Mouse (Mus musculus): ENCODE results near the gene Plekha1. TPM values are rescaled to one million over a fixed set of nuclear protein-coding genes. Genes with fewer than 3 reads are reported as not detected.

Plekha1 gene
- 54.6 and 55.5 TPM in 2 replicates for polyA plus RNA-seq (2015; fragmentation: Nextera tagmentation; extraction: Ambion mirVana)

DNA sequence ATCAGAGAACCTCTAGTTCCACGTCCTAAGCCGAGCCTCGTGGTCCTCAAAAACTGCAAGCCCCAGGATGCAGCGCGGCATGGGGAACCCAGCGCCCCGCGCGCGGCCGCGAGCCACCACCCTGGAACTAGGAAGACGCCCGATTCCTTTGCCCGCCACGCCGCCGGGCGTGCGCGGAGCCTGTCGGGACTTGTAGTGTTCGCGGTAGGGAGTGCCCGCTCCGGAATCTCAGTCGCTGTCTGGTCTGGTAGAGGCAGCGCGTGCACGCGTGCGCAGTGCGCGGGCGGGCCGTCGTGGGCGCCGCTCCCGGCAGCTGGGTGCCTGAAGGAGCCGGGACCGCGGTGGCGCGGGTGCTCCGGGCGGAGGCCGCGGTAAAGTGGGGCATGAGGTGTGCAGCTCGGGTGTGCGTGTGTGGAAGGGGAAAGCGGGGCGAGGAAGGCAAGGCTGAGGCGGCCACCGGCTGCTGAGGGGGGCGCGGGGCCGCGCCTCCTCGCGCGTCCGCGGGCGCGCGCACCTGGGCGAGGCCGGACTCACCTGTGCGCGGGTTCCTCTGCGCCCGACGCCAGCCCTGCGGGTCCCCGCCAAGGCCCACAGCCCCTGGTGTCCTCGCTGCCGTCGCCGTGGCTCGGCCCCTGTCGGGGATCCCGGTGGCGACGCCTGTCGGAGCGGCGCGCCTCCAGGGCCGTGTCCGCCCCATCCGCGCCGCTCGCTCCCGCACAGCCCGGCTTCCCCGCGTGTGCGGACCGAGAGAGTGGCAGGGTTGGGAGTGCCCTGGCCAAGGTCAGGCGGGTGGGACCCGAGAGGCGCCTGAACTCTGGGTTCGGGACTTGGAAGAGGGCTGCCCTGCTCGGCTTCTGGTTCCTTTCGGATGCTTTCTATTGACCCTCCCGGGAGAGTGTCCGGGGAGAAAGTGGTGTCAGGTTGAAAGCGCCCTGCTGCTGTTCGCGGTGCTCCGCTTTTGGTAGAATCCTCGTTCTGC is at the start of gene Plekha1:
TSS of gene Plekha1 (plus strand) at position 144 of the 979 bp plus-strand sequence.
- no peaks in the 10 kb centered on the region for H3K9me3 ChIP-seq
- ATAC-seq, result peak; percentile 99
- peaks cover 23% of the 10 kb centered on the region for H3K4me1 ChIP-seq (replicated peaks)
- no peaks in the 10 kb centered on the region for H3K36me3 ChIP-seq
- peak within 1 kb of the TSS; percentile 78 for H3K4me3 ChIP-seq (replicated peaks)
- H3K27ac ChIP-seq, result peak within 1 kb of the TSS; percentile 82
- peak within 1 kb of the TSS; percentile 84 for H3K9ac ChIP-seq (replicated peaks)
- H3K4me2 ChIP-seq (replicated peaks), result peak within 1 kb of the TSS; percentile 75
- WGBS, result under 1% methylated on average over 95 of the region's 114 CpGs
- H3K27me3 ChIP-seq, result peaks cover 13% of the 10 kb centered on the region

GRCm38 (mm10) chr7:130816243-130816642 is 49.3 kb upstream of the Plekha1 start:
- no peaks in the 10 kb centered on the region for H3K27me3 ChIP-seq
- H3K27ac ChIP-seq, result no peak overlapping the region
- H3K9ac ChIP-seq (replicated peaks), result no peak overlapping the region
- no peak for ATAC-seq
- no peaks in the 10 kb centered on the region for H3K4me1 ChIP-seq (replicated peaks)
- 85% methylated on average over 7 of the region's 7 CpGs for WGBS
- H3K36me3 ChIP-seq, result no peaks in the 10 kb centered on the region
- no peak overlapping the region for H3K4me2 ChIP-seq (replicated peaks)
- no peaks in the 10 kb centered on the region for H3K9me3 ChIP-seq
- no peak overlapping the region for H3K4me3 ChIP-seq (replicated peaks)

DNA sequence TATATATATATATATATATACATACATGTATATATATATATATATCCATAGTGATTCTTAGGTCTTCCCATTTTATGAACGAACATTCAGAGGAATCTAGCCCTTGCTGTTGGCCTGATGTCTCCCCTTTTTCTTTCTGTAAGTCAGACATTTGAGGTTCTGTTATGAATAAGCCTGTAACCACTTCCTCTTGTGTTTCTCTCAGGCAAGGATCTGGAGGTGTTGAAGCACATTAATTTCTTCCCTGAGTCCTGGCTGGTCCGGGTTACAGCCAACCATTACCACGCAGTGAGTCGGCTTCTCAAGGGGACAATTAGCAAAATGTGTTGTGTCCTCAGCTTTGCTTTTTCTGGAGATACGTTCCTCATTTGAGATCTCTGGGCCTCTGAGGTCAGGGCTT is 46.7 kb upstream of the Plekha1 start:
- Histone ChIP-seq H3K4me3 (replicated peaks) (no peak overlapping the region), H3K27ac (no peak overlapping the region), H3K9ac (replicated peaks) (no peak overlapping the region), H3K27me3 (no peaks in the 10 kb centered on the region), H3K4me2 (replicated peaks) (no peak overlapping the region), H3K36me3 (no peaks in the 10 kb centered on the region), H3K9me3 (no peaks in the 10 kb centered on the region), H3K4me1 (replicated peaks) (no peaks in the 10 kb centered on the region)
- ATAC-seq, result no peak
- WGBS, result 84% methylated on average over 5 of the region's 5 CpGs

DNA sequence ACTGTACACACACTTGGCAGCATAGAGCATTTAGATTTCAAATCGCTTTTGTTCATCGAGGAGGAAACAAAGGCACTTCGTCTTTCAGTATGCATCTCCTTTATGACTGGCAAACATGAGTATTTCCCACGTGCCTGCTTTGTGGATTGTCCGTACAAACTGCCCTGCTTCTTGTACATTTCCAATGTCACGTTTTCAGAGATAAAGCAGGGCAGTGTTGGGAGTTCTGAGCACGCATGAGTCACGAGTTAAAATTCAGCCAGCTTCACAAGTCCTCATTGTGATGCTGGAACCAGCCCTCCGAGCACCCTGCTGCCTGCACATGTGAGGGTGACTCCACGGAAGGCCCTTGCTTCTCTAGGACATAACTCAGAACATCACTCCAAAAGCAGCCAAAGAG is 45.9 kb upstream of the Plekha1 start:
- ATAC-seq, result no peak
- Histone ChIP-seq H3K4me2 (replicated peaks) (no peak overlapping the region), H3K9me3 (no peaks in the 10 kb centered on the region), H3K36me3 (no peaks in the 10 kb centered on the region), H3K4me1 (replicated peaks) (no peaks in the 10 kb centered on the region), H3K4me3 (replicated peaks) (no peak overlapping the region), H3K27me3 (no peaks in the 10 kb centered on the region), H3K9ac (replicated peaks) (no peak overlapping the region), H3K27ac (no peak overlapping the region)
- WGBS, result 84% methylated on average over 10 of the region's 10 CpGs

- 81% methylated on average over 9 of the region's 9 CpGs for WGBS
Measured at GRCm38 (mm10) chr7:130823992-130824391, 41.6 kb upstream of the Plekha1 start.

DNA sequence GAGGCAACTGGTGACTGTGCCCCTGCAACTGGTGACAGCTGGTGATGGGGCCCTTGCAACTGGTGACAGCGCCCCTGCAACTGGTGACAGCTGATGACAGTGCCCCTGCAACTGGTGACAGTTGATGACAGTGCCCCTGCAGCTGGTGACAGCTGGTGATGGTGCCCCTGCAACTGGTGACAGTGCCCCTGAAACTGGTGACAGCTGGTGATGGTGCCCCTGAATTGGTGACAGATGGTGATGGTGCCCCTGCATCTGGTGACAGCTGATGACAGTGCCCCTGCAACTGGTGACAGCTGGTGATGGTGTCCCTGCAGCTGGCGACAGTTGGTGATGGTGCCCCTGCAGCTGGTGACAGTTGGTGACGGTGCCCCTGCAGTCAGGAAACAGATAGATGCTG is 39.2 kb upstream of the Plekha1 start:
- Histone ChIP-seq H3K27me3 (no peaks in the 10 kb centered on the region; the same call in 1 of the 2 replicates), H3K4me1 (replicated peaks) (no peaks in the 10 kb centered on the region), H3K9me3 (no peaks in the 10 kb centered on the region), H3K9ac (replicated peaks) (no peak overlapping the region), H3K27ac (no peak overlapping the region), H3K4me3 (replicated peaks) (no peak overlapping the region), H3K36me3 (no peaks in the 10 kb centered on the region), H3K4me2 (replicated peaks) (no peak overlapping the region)
- no peak for ATAC-seq
- WGBS, result 92% methylated on average over 3 of the region's 3 CpGs

More at GRCm38 (mm10) chr7:130823992-130824391, 41.6 kb upstream of the Plekha1 start:
- no peaks in the 10 kb centered on the region for H3K36me3 ChIP-seq
- no peak overlapping the region for H3K27ac ChIP-seq
- no peaks in the 10 kb centered on the region; the same call in 1 of the 2 replicates for H3K27me3 ChIP-seq
- no peak for ATAC-seq
- H3K9ac ChIP-seq (replicated peaks), result no peak overlapping the region
- no peaks in the 10 kb centered on the region for H3K4me1 ChIP-seq (replicated peaks)
- no peaks in the 10 kb centered on the region for H3K9me3 ChIP-seq
- H3K4me3 ChIP-seq (replicated peaks), result no peak overlapping the region
- no peak overlapping the region for H3K4me2 ChIP-seq (replicated peaks)

DNA sequence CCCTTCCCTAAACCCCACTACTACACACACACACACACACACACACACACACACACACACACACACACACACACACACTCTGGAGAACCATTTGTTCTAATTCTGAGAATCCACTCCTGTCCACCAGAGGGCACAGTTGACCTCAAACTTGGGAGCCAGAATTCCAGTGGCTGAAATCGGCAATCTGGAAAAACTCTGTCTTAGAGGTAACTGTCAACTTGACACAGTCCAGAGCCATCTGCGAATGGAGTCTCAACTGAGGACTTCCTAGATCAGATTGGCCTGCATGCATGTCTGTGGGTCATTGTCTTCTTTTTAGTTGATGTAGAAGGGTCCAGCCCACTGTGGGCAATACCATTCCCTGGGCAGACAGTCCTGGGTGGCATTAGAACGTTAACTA is 38.1 kb upstream of the Plekha1 start:
- Histone ChIP-seq H3K4me1 (replicated peaks) (no peaks in the 10 kb centered on the region), H3K9me3 (no peaks in the 10 kb centered on the region), H3K27me3 (peaks cover 4% of the 10 kb centered on the region), H3K27ac (no peak overlapping the region), H3K4me2 (replicated peaks) (no peak overlapping the region), H3K4me3 (replicated peaks) (no peak overlapping the region), H3K9ac (replicated peaks) (no peak overlapping the region), H3K36me3 (no peaks in the 10 kb centered on the region)
- no peak for ATAC-seq
- WGBS, result 58% methylated on average over 3 of the region's 3 CpGs

DNA sequence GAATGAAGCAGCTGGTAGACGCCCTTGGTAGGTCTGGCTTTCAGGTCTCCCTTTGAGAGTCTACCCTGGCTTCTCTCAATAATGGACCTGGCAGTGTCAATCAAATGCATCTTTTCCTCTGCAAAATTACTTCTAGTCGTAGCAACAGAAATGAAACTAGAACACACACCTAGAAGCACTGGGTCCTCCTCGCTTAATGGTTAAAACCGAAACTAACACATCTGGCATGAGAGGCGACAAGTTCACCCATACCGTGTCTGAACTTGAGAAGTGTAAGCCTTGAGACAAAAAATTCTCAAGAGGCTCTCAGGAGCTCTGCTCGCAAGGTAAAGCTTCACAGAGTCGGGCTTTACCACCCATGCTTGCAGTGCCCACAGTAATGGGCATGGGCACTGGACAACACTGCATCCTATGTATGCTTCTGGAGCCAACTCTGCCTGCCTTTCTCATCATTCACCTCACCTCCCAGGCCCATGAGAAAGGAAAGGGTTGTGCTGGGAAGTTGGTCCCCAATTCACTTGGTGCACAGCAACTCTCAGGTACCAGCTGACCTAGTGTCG is 37.6 kb upstream of the Plekha1 start:
- no peak for ATAC-seq
- Histone ChIP-seq H3K36me3 (no peaks in the 10 kb centered on the region), H3K9ac (replicated peaks) (no peak overlapping the region), H3K4me3 (replicated peaks) (no peak overlapping the region), H3K27ac (no peak overlapping the region), H3K27me3 (peaks cover 4% of the 10 kb centered on the region), H3K4me2 (replicated peaks) (no peak overlapping the region), H3K4me1 (replicated peaks) (no peaks in the 10 kb centered on the region), H3K9me3 (no peaks in the 10 kb centered on the region)
- 90% methylated on average over 9 of the region's 9 CpGs for WGBS

DNA sequence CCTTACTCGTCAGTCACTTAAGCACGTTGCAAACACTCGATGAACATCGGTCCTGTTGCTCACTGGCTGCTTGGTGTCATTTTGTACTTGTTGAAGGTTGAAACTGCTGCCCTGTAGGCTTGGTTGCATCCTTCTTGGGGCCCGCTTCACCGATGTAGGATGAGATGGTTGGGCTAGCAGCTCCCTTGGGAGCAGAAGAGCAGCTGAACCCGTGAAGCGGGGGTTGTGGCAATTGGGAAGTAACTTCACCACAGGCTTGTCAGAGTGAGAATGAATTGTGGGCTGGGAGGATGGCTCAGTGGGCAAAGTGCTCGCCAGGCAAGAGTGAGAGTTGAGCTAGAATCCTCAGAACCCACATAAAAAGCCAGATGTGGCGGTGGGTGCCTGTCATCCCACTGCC is 37.1 kb upstream of the Plekha1 start:
- no peaks in the 10 kb centered on the region for H3K9me3 ChIP-seq
- no peak overlapping the region for H3K9ac ChIP-seq (replicated peaks)
- no peak overlapping the region for H3K4me3 ChIP-seq (replicated peaks)
- H3K36me3 ChIP-seq, result no peaks in the 10 kb centered on the region
- 86% methylated on average over 10 of the region's 10 CpGs for WGBS
- no peak overlapping the region for H3K27ac ChIP-seq
- H3K27me3 ChIP-seq, result peaks cover 7% of the 10 kb centered on the region
- H3K4me1 ChIP-seq (replicated peaks), result no peaks in the 10 kb centered on the region
- no peak for ATAC-seq
- no peak overlapping the region for H3K4me2 ChIP-seq (replicated peaks)

DNA sequence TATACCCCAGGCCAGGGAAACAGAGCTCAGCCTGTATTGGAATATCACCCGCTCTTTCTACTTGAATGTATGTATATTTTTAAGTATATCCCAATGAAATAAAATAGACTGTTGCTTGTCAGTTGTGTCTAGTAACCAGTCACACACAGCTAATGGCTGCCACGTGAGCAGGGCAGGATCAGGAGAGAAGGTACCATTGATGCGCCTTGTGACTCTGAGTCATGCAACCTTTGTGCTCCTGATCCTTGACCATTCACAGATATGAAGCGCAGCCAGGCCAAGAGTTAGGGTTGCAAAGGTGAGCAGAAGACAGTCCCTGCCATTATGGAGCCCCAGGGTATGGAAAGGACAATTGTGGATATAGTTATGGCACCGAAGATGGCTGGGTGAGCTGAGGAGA is 34.0 kb upstream of the Plekha1 start:
- H3K4me1 ChIP-seq (replicated peaks), result peaks cover 20% of the 10 kb centered on the region
- no peak overlapping the region for H3K27ac ChIP-seq
- H3K9ac ChIP-seq (replicated peaks), result no peak overlapping the region
- H3K4me3 ChIP-seq (replicated peaks), result no peak overlapping the region
- no peak overlapping the region for H3K4me2 ChIP-seq (replicated peaks)
- 91% methylated on average over 5 of the region's 5 CpGs for WGBS
- H3K27me3 ChIP-seq, result peaks cover 20% of the 10 kb centered on the region
- no peaks in the 10 kb centered on the region for H3K9me3 ChIP-seq
- no peaks in the 10 kb centered on the region for H3K36me3 ChIP-seq
- ATAC-seq, result no peak

- H3K9ac ChIP-seq (replicated peaks), result no peak overlapping the region
- H3K9me3 ChIP-seq, result no peaks in the 10 kb centered on the region
- peak; percentile 90 for ATAC-seq
- peaks cover 20% of the 10 kb centered on the region for H3K27me3 ChIP-seq
- H3K36me3 ChIP-seq, result no peaks in the 10 kb centered on the region
- no peak overlapping the region for H3K27ac ChIP-seq
- H3K4me2 ChIP-seq (replicated peaks), result peak overlapping the region; percentile 28
- peaks cover 40% of the 10 kb centered on the region for H3K4me1 ChIP-seq (replicated peaks)
- 17% methylated on average over 21 of the region's 21 CpGs for WGBS
- H3K4me3 ChIP-seq (replicated peaks), result no peak overlapping the region
Measured at GRCm38 (mm10) chr7:130834299-130834698, 31.3 kb upstream of the Plekha1 start.
